Mouse (Mus musculus) megakaryocyte-erythroid progenitor cell, adult 5-6 weeks (primary cell): ENCODE data around the gene Cacna2d1. TPM values are rescaled to one million over a fixed set of nuclear protein-coding genes. Genes with fewer than 3 reads are reported as not detected.

ENCODE experiments used
- ATAC-seq: replicated peaks from 2 replicates; pipeline ENCODE4 v1.8.0; 2016; ENCODE audit warnings: mild to moderate bottlenecking, inconsistent platforms; ENCODE audit not compliant: severe bottlenecking, poor library complexity, low FRiP score, low TSS enrichment
- total RNA-seq, 2 experiments: library from RNA; stranded (forward) in 1 of 2; stranded (reverse) in 1 of 2; fragments of 200-1000, 215-1000 nt in 1 of 2; fragments of >200 nt in 1 of 2; fragmentation: Nextera tagmentation in 1 of 2; gene quantifications; 2 replicates each; pipeline ENCODE4 v1.2.3; 2014 to 2017

Gene Cacna2d1
- total RNA-seq (2014; fragmentation: Nextera tagmentation) (0.37 TPM in 1 of 2 replicates, not detected in the other), total RNA-seq (2017) (not detected in 2 replicates)

GRCm38 (mm10) chr5:15934376-15935233, at the start of gene Cacna2d1:
Gene Cacna2d1 (plus strand): TSS chr5:15934691.
- no peak for ATAC-seq

DNA sequence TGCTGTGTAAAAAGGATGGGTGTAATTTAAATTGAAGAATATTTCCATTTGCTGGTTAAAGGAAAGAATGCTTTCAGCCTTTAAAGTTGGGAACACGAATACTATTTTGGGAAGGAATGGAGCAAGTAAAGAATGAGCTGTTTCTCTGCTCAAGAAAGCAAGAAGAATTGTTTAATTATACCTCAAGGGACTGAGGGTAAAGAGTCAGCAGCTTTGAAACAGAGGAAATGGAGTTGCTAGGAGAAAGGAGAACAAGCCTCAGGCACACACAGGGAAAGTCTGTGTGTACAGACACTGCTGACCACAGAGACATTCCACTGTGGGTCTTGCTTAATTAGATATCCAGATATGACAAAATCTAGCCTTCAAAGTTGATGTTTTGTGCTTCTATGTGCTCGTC, 39.4 kb upstream of the Cacna2d1 start:
- no peak for ATAC-seq

DNA sequence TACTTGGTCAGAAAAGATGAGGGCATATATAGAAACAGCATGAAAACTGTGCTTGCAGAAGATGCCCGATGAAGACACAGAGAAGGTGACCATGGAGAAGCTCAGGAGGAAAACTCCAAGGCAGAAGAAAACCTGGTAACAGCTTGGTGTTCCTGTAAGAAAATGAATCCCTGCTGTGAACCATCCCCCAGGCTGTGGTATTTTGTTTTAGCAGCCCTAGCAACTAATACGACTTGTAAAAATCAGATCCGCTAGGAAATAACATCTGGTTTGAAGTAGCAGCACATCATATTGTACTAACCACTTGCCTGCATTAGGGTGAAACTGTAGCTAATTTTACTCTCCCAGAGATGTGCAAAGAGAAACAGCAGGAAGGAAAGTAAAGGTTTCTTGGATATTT, 37.8 kb upstream of the Cacna2d1 start:
- ATAC-seq: no peak

DNA sequence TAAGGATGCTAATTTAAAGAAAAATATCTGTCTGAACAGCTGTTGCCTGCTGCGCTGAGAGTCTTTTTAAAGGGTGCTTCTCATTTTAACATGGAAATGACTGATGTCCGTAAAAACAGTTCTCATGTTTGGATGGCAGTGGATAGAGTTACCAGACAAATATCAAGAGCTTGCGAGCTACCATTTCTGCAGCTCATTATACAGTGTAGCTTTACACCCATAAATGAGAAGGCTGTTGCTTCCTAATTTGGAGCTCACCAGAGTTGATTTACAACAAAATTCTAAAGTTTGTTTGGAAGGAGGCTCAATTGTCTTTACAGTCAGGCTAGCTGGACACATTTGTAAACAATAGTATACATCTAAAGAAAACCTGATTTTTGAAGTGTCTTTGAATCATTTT, 28.0 kb upstream of the Cacna2d1 start:
- no peak for ATAC-seq

- ATAC-seq: no peak
These were observed 19.6 kb upstream of the Cacna2d1 start for GRCm38 (mm10) chr5:15914931-15915330.

DNA sequence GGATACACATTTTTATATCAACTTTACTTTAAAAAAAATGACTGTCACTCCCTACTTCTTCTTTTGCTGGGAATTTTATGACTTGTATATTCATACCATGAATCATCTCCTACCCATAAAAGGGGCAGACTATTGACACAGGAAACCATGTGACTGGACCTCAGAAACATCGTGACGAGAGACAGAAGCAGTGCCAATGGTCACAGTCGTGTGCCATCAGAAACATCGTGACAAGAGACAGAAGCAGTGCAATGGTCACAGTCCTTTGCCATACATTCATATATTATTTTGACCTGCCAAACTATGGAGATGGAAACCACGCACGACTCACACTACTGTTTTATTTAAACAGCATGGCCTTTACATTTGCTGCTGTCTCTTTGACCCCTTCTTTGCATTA, 6.0 kb upstream of the Cacna2d1 start:
- ATAC-seq: no peak

GRCm38 (mm10) chr5:15933017-15933416, 1.5 kb upstream of the Cacna2d1 start:
- no peak for ATAC-seq

DNA sequence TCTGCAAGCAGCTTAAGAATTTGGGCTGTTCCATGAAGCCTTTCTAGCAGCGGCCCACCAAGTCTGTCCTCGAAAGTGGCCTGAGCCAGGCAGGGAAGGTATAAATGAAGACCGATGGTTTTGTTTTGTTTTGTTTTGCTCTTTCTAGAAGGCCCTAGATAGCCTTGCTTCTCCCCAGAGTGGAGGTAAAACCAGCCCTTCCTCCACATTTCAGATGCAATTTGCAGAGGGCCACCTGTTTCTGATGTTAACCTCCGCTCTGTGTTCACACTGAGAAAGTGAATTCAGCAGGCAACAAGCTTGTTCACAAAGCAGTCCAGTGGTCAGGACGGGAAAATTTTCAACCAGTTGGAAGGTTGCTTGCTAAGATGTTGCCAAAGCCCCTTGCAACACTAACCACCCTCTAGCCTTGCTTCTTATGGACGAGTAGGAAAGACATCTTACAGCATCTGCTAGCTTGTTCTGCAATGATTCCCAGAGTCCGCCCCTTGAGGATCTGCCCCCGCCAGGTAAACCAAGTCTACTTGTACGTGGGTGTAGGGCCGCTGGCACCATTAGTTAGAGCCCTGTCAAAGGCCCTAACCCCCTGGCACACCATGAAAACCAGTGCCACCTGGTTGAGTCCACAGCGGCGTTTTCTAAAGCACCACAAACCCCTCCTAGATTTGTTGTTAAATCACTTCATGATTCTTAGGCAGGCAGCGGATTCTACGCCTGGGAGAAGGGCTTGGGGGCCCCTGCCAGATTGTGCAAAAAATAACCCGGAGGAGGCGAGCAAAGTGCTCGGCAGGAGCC, 713 bp upstream of the Cacna2d1 start:
- no peak for ATAC-seq

DNA sequence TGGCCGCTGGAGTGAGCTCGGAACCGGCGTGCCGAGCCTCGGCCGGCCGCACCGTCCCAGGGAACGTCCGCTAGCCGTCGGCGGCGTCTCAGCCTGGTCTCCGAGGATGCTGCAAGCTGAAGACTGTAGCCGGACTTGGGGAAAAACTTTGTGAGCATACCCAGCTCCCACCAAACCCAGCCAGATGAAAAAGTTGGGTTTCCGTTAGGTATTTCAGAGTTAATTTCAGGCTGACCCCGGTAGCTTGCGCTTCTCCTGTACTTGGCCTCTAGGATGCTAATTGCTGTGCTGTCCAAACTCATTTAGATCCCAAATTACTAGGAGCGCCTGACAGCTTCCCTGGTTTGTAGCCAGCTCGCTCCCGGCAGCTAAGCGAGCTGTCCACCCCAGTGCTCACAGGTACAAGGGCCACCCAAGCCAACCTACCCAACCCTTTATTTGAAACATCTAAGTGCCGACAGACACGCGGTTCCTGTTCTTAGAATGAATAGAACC, 790 bp downstream of the Cacna2d1 start:
- no peak for ATAC-seq

GRCm38 (mm10) chr5:15935831-15936710, 1.6 kb downstream of the Cacna2d1 start:
- no peak for ATAC-seq

GRCm38 (mm10) chr5:15941191-15941725, 6.8 kb downstream of the Cacna2d1 start:
- ATAC-seq: no peak

DNA sequence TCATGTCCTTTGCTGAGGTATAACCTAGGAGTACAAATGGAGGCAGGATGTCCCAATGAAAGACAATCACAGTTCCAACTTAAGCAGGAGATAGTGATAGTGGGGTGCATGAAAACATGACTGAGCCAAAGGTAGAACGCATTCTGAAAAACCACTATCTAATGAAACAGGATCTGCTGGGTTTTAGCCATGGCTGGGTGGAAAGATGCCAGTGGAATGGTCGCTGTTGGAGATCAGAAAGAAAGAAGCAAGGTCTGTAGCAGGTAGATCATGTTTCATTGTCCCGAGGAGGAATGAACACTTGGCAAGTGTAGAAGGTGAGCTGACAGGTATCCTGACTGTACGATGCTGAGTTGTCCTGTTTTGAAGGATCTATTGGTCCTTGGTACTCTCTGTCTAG, 7.6 kb downstream of the Cacna2d1 start:
- ATAC-seq: no peak

DNA sequence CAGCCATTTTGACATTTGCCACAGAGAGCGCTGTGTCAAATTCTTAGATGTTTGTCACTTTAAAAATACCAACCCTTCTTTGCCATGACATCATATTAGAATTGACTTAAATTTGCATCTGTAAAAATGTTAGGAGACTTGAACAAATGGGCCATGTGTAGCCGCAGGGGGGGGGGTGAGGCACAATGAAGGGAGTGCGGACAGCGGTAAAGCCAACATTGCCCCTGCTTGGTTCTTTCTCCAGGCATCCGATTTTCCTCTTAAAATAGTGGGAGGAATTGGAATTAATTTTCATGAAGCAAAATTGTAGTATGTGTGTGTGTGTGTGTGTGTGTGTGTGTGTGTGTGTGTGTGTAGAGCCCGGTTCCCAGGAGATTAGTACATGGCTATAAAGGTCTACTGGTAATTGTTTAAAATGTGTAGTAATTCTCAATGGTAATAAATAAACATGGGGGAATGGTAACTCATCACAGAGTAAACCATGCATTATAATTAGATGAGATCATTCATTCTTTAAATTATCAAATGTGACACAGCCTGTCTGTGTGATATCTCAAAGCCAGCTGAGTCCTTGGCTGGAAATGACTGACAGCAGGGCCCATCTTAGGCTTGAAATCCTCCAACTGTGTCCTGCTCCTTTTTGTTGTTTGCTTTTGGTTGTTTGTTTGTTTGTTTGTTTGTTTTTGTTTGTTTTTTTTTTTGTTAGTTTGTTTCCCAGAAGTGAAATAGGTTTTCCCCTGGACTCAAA, 14.0 kb downstream of the Cacna2d1 start:
- ATAC-seq: no peak

- no peak for ATAC-seq
These were observed 25.3 kb downstream of the Cacna2d1 start for GRCm38 (mm10) chr5:15959760-15960159.

DNA sequence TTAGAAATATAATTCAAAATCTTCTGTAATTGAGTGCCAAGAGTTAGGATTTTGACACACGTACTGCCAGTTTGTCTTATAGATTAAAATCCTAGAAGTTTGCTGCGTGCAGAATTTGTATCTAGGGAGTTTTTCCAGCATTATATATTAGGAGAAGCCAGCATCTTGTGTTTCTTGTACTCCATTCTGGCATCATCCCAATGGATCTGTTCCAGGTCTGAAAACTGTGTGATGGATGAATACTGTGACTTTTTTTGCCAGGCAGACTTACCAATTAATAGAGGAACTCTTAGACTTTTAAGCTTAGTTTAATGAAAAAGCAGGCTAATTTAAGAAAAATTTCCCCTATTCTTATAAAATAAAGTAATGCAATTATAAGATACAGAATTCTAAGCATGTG, 27.4 kb downstream of the Cacna2d1 start:
- no peak for ATAC-seq

GRCm38 (mm10) chr5:15966888-15967287, 32.4 kb downstream of the Cacna2d1 start:
- no peak for ATAC-seq

DNA sequence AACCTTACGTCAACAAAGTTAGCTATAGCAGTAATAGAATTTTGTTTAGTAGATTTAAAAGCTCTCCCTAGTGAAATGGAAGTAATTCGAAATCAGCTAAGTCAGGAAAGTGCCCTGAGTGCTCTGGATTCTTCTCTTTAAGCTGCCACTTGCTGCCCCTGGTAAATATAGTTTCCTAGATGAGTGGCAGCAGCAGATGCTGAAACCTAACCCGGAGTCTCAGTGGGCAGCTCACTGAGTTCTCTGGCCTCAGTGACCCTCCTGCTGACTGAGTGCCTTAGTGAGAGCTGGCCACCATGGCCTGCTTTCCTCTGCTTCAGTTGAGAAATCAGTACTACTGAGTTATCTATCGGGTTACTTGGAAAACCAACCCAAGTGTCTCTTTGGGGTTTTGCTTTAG, 37.3 kb downstream of the Cacna2d1 start:
- no peak for ATAC-seq

GRCm38 (mm10) chr5:15972351-15972750, 37.9 kb downstream of the Cacna2d1 start:
- no peak for ATAC-seq

GRCm38 (mm10) chr5:15974652-15975051, 40.2 kb downstream of the Cacna2d1 start:
- no peak for ATAC-seq
